ENCODE assay signal across 1 mouse cellular context in the genomic region with DNA sequence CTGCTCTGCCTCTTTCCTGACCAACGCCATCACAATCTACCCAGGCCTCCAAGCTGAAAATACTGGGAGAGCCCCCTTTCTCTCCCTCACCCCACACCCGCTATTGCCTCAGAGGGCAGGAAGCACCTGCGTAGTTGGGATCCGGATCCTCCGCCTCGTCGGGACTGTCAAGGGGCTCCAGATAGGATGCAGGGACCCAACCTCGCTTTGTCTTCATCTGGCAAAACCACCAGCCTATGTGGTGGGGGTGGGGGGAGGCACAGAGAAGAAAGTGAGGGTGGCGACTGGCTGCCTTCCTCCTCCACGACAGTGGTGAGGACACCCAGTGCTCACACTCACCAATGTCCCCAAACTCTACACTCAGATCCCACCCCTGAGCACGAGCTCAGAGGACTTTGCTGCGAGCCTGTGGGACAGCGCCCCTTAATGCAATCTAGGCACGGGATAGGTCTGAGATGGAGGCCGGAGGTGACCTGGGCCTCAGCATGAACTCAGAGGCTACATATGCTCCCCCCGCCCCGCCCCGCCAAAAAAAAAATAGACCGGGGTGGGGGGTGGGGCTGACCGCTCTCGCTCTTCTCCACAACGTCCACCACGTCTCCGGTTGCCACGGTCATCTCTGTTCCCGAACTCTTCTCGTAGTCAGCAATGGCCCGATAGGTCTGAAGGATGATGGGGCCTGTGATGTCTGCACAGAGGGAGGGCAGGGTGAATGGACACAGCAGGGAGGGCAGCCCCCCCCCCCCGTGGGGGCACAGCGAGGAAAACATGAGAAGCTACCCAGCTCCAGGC.
TF ChIP-seq lines count a peak whose summit lies in the region.

No protein-coding gene starts in this region.

TF ChIP-seq in CH12.LX, 34 proteins besides CTCF, POLR2A, EP300 and RAD21:
- TF ChIP-seq SIN3A (IDR thresholded peaks at IDR 0.05; ENCODE audit: low read length) (no peak), IRF4 (IDR thresholded peaks at IDR 0.05; ENCODE audit: low read depth, low read length) (no peak), SMC3 (IDR thresholded peaks at IDR 0.05; ENCODE audit: low read depth, low read length) (no peak), ZMIZ1 (IDR thresholded peaks at IDR 0.05; ENCODE audit: low read depth, low read length) (no peak), ZNF384 (IDR thresholded peaks at IDR 0.05; ENCODE audit: low read depth, low read length) (peak; percentile 79), GABPA (IDR thresholded peaks at IDR 0.05; ENCODE audit: insufficient replicate concordance, low read depth, low read length) (no peak)
TF ChIP-seq in CH12.LX: peak in this region for 1.
